Mouse (Mus musculus) adrenal gland, adult (tissue): ENCODE measurements at regions not wholly inside any gene's neighbourhood (a gene's known extent, or its start where the extent isn't known, plus 50 kb on each side); places are given as distances from the start of the nearest gene placed in this dataset.
A peak's percentile ranks its signal among the peaks of the same experiment; 100 is the strongest.

Source experiments
- DNase-seq, 2 experiments: peaks; one replicate each; pipeline ENCODE4 v3.0.0; 2022 to 2023; ENCODE audit warnings: low spot score in 1 of 2; ENCODE audit not compliant: inconsistent age in 2 of 2

DNA sequence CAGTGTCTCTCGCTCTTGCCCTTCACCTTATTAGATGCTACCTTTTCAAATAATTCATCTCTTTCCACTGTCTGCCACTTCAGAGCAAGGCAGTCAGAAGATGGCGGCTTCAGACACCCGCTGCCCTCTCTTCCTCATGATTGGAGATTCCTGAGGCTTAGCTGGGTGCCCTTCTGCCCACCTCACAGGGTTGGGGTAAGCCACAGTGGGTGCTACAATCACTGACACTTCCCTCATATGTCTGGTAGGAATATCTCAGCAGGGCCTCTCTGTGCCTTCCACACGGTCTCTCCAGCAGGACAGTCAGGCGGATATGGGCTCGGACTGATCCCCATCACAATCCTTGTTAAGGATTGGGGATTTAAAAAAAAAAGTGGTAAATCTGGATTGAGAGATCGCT lies 53.2 kb upstream of the Rpl36-ps4 start:
- DNase-seq: no peak

DNA sequence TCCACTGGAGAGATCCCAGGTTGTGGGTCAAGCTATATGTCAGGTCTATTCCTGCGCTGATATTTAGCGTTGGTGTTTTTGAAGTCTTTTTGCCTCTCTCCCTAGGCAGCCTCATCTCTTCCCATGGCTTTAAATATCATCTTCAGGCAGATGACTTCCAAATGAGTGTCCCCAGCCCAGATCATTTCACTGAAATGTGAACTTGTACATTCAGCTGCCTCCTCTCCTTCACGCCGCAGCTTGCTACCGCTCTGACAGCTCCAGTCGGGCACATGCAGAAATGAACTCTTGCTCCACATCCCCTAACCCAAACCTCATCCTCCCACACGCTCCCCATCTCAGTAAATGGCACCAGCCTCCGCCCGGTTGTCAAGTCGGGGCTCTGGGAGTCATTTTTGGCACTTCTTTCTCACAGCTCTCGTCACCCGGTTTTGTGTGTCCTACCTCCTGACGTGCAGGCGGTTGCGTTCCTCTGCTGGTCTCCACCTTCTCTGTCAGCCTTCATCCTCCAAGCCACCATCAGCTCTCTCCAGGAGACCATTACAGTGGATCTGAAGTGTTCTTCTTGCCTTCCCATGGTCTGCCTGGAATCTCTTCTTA lies 54.0 kb upstream of the Rpl36-ps4 start:
- no peak for DNase-seq

DNA sequence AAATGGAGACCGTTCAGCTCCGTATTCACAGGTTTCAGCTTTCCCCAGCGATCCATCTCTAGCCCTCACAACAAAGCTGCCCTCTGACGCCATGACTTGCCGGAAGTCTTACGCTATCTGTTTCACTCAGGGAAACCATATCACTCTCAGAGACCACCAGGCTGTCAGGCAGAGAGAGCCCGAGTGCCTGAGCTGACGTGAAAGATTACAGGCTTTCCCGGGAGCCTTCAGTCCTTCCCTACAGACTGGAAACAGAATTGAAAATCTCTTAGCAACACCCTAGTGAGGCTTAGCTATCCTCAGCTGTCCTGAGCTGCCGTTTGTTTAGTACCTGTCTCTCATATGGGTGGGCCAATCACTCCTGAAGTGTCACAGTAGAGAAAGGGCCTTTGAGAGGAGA lies 54.6 kb upstream of the Rpl36-ps4 start:
- DNase-seq: no peak

DNA sequence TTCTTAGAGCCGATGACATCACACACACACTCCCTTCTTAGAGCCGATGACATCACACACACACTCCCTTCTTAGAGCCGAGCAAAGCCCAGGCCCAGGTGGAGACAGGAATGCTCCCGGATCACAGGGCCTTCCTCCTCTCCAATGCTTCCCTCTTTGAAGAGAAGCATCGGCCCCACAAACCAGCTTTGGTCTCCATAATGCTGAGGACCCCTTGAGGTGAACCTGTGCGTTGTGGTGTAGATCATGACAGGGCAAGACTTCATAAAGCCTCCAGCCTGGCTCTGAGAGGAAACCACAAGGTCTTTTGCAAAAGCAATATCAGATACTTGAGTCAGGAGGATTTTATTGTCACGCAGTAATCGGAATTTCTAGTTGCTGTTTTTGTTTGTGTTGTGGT lies 55.3 kb upstream of the Rpl36-ps4 start:
- no peak for DNase-seq

DNA sequence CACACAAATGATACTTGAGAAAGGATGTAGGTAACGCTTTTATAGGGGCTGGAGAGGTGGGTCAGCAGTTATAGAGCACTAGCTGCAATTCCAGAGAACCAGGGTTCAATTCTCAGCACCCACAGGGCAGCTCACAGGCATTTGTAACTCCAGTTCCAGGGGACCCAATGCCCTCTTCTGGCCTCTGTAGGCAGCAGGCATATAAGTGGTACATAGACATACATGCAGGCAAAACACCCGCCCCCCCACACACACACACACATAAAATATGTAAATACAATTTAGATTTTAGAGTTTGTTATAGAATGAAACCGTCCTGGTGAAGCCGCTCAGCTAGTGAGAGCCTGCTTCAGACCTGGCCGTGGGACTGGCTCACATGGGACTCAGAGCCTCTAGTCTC lies 55.9 kb upstream of the Rpl36-ps4 start:
- no peak for DNase-seq

DNA sequence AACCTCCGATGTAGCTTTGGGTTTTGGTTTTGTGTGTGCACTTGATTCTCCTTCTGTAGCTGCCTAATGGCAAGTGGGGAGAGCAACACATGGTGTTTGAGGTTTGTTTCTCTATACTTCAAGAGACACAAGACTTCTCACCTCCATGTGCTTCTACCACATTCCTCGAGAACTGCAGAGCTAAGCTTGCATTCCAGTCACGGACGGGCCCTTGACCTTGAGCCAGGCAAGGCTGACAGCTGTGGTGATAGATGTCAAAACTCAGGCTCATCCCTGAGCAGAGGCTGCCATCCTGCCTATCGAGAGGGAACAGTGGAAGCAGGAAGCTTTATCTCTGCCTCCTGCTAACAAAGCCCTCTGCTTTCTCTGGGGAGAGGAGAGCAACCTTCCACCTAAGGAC lies 59.2 kb upstream of the Rpl36-ps4 start:
- peak; percentile 45 to 71 for DNase-seq

DNA sequence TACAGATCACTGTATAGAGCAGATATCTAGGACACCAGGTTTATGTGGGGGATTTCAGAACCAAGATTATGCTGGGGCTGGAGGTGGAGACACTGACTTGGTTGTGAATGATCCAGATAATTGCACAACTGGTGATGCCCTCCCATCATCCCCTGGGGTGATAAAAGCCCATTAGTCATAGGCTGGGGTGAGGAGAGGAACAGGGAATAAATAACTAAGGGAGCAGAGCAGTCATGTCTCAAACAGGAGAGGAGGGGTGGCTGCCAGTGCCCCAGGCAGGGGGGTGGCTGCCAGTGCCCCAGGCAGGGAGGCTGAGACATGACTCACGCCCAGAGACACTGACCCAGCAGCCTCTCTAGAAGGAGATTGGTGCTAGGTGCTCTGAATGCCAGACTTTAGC lies 53.7 kb upstream of the Kcnk12 start:
- DNase-seq: peak; percentile 18 to 65

DNA sequence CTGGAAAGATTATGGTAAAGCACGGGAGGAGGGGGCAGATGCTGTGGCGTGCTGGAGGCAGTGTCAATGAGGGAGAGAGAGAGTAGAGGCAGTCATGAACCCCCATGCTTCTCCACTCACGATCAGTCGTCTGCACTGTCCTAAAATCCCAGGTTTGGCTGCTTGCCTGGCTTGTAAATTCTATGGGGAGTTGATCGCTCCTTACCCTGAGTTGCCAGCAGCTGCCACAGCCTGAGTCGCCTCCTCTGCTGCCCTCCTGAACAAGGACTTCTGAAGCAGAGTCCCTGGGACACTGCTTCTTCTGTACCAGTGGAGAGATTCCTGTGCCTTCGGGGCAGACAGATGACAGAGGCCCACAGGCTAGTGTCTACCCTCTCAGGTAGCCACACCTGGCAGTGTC lies 52.1 kb upstream of the Kcnk12 start:
- peak in 1 of 2 experiments; percentile 26 for DNase-seq

DNA sequence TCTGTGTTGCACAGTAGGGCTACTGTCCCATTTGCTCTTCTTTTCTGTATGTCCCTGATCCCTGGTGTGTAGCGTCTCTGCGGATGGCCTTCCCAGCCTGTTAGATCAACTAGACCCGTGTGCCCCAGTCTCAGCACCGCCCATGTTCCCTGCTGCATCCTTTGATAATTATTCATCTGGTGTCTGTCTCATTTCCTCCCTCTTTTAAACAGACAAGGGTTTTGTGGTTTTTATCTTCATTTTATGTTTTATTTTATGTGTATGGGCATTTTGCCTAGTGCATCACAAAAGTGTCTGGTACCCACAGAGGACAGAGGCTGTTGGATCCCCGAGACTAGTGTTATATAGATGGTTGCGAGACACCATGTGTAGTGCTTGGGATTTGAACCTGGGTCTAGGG lies 51.6 kb upstream of the Kcnk12 start:
- no peak for DNase-seq

DNA sequence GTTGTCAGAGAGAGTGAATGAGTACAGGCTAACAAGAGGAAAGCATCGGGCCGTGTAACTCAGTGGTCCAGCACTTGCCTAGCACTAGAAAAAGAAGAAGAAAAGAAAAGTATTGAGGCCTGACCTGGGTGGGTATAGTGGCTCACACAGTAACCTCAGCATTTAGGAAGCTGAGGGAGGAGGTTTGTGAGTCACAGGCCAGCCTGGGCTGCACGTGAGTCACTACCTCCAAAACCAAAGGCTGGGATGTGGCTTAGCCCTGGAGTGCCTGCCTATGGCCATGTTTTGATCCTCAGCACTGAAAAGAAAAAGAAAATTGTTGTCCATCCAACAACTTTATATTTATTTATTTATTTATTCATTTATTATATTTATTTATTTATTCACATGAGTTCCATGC lies 51.2 kb upstream of the Kcnk12 start:
- DNase-seq: peak in 1 of 2 experiments; percentile 34
